Mouse (Mus musculus): Measurements from ENCODE around the gene Grwd1.
"Not testable (repeated sequence)": the region's sequence is repeated elsewhere in the genome, so short reads cannot be mapped to it uniquely, and the experiment has no call there.

Grwd1 gene

GRCm38 (mm10) chr7:45830427-45831127 lies at the start of gene Grwd1:
Grwd1 (minus strand) TSS chr7:45830944.
- DNase-seq, result peak; percentile 89

- no peak for DNase-seq
These were observed 49.8 kb upstream of the Grwd1 start for GRCm38 (mm10) chr7:45880531-45880930.

- DNase-seq, result not testable (repeated sequence)
These were observed 47.5 kb upstream of the Grwd1 start, which contains the start of gene Grin2d for GRCm38 (mm10) chr7:45878278-45878677. Grin2d (minus strand) TSS chr7:45878378.

GRCm38 (mm10) chr7:45876895-45877294 lies 46.2 kb upstream of the Grwd1 start:
- DNase-seq, result no peak

GRCm38 (mm10) chr7:45873061-45873947 lies 42.6 kb upstream of the Grwd1 start:
- peak; percentile 81 for DNase-seq

GRCm38 (mm10) chr7:45872624-45873023 lies 41.9 kb upstream of the Grwd1 start, which contains the start of gene Kdelr1:
Kdelr1 (plus strand) TSS chr7:45872772.
- DNase-seq, result peak; percentile 92

- DNase-seq, result no peak
These were observed 39.7 kb upstream of the Grwd1 start for GRCm38 (mm10) chr7:45870282-45871058.

GRCm38 (mm10) chr7:45869787-45870186 lies 39.0 kb upstream of the Grwd1 start:
- DNase-seq, result no peak

GRCm38 (mm10) chr7:45869107-45869670 lies 38.4 kb upstream of the Grwd1 start:
- no peak for DNase-seq

GRCm38 (mm10) chr7:45867871-45868270 lies 37.1 kb upstream of the Grwd1 start:
- no peak for DNase-seq

GRCm38 (mm10) chr7:45865925-45866910 lies 35.5 kb upstream of the Grwd1 start:
- DNase-seq, result peak; percentile 90

GRCm38 (mm10) chr7:45864435-45864834 lies 33.7 kb upstream of the Grwd1 start:
- DNase-seq, result no peak

GRCm38 (mm10) chr7:45862804-45863203 lies 32.1 kb upstream of the Grwd1 start:
- no peak for DNase-seq

GRCm38 (mm10) chr7:45859008-45859407 lies 28.3 kb upstream of the Grwd1 start:
- DNase-seq, result no peak

- no peak for DNase-seq
These were observed 26.5 kb upstream of the Grwd1 start for GRCm38 (mm10) chr7:45856950-45857901.

- DNase-seq, result no peak
These were observed 22.3 kb upstream of the Grwd1 start for GRCm38 (mm10) chr7:45853089-45853488.

GRCm38 (mm10) chr7:45850661-45851060 lies 19.9 kb upstream of the Grwd1 start:
- DNase-seq, result no peak

GRCm38 (mm10) chr7:45848447-45849027 lies 17.8 kb upstream of the Grwd1 start:
- no peak for DNase-seq

GRCm38 (mm10) chr7:45842950-45843744 lies 12.4 kb upstream of the Grwd1 start:
- DNase-seq, result no peak

Data from kidney, adult 18-20 months (tissue).